Mouse (Mus musculus): ENCODE data around the gene Pycr1. TPM values are rescaled to one million over a fixed set of nuclear protein-coding genes. Genes with fewer than 3 reads are reported as not detected.

The Pycr1 gene
- polyA plus RNA-seq, 3 experiments from 2014 or later = 0.86 to 1.7 TPM; not detected in 1

- no peak for ATAC-seq
Observed at GRCm38 (mm10) chr11:120657301-120657700, 13.7 kb upstream of the Pycr1 start.

- ATAC-seq = no peak
Observed at GRCm38 (mm10) chr11:120654741-120655140, 11.2 kb upstream of the Pycr1 start.

GRCm38 (mm10) chr11:120651872-120652271 is 8.3 kb upstream of the Pycr1 start:
- ATAC-seq = no peak

- no peak for ATAC-seq
Observed at GRCm38 (mm10) chr11:120648001-120648476, 4.5 kb upstream of the Pycr1 start, which contains the start of gene Myadml2. TSS of gene Myadml2 (minus strand) at chr11:120648158.

- ATAC-seq = no peak
Observed at GRCm38 (mm10) chr11:120647047-120647830, 3.7 kb upstream of the Pycr1 start.

- ATAC-seq = peak; percentile 39
Observed at GRCm38 (mm10) chr11:120642939-120643600, 499 bp downstream of the Pycr1 start.

GRCm38 (mm10) chr11:120641869-120642268 is 1.7 kb downstream of the Pycr1 start:
- no peak for ATAC-seq

- ATAC-seq = no peak
Observed at GRCm38 (mm10) chr11:120641255-120641654, 2.3 kb downstream of the Pycr1 start.

GRCm38 (mm10) chr11:120634810-120635209 is 8.8 kb downstream of the Pycr1 start:
- no peak for ATAC-seq

- peak; percentile 57 for ATAC-seq
Observed at GRCm38 (mm10) chr11:120633520-120634343, 9.8 kb downstream of the Pycr1 start, which contains the start of gene Mafg. TSS of gene Mafg (minus strand) at chr11:120633600.

GRCm38 (mm10) chr11:120632559-120633519 is 10.7 kb downstream of the Pycr1 start:
- ATAC-seq = no peak

- ATAC-seq = no peak
Observed at GRCm38 (mm10) chr11:120631726-120632448, 11.7 kb downstream of the Pycr1 start.

- peak; percentile 52 for ATAC-seq
Observed at GRCm38 (mm10) chr11:120630881-120631725, 12.5 kb downstream of the Pycr1 start.

- no peak for ATAC-seq
Observed at GRCm38 (mm10) chr11:120630401-120630871, 13.1 kb downstream of the Pycr1 start.

- ATAC-seq = no peak
Observed at GRCm38 (mm10) chr11:120629911-120630310, 13.7 kb downstream of the Pycr1 start.

- peak; percentile 18 for ATAC-seq
Observed at GRCm38 (mm10) chr11:120629341-120629730, 14.2 kb downstream of the Pycr1 start.

- ATAC-seq = no peak
Observed at GRCm38 (mm10) chr11:120628601-120629340, 14.8 kb downstream of the Pycr1 start.

GRCm38 (mm10) chr11:120627468-120628300 is 15.9 kb downstream of the Pycr1 start:
- ATAC-seq = peak; percentile 43
